Mouse (Mus musculus): ENCODE data around the gene Pawr. TPM values are rescaled to one million over a fixed set of nuclear protein-coding genes. Genes with fewer than 3 reads are reported as not detected.

Pawr gene
- polyA plus RNA-seq, 1 experiment from 2014 or later: 4.6 TPM

DNA sequence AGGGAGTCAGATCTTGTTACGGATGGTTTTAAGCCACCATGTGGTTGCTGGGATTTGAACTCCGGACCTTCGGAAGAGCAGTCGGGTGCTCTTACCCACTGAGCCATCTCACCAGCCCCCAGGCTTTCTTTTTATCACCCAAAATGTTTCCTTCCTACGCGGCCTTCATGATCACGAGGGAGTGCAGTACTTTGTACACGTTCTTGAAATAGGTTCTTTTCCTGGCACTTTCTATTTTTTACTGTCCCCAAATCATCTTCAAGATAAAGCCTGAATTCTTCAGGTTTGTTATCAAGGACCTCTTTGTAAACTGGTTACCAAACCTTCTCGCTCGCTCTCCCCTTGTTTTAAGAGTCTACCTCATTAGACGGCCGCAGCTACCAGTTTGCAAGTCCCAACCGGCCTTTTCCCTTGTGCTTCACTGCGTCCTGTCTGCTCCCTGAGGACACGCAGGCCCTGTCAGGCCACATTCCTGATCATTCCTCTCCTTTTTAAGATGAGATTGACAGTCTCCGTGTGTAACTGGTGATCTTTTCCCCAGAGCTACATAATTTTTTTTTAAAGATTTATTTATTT, 38.2 kb upstream of the Pawr start:
- WGBS: 94% methylated on average over 16 of the region's 16 CpGs
- Histone ChIP-seq H3K9ac (no peak overlapping the region), H3K4me3 (no peak overlapping the region), H3K4me2 (no peak overlapping the region), H3K36me3 (no peaks in the 10 kb centered on the region), H3K4me1 (replicated peaks) (no peaks in the 10 kb centered on the region), H3K9me3 (no peaks in the 10 kb centered on the region), H3K27me3 (no peaks in the 10 kb centered on the region), H3K27ac (no peak overlapping the region)
- no peak for ATAC-seq (ENCODE audit: low FRiP score)

DNA sequence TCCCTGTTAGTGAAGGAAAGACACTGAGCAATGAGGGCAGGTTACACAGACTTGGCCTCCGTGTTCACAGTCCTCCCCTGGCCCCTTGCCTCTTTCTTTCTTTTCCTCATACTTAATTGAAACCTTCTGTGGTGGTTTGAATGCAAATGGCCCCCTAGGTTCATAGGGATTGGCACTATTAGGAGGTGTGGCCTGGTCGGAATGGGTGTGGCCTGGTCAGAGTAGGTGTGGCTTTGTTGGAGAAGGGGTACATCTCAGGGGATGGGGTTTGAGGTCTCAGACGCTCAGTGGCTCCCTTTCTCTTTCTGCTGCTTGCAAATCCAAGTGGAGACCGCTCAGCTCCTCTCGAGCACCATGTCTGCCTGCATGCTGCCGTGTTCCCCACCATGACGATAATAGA, 37.2 kb upstream of the Pawr start:
- H3K9ac ChIP-seq: no peak overlapping the region
- ATAC-seq (ENCODE audit: low FRiP score): no peak
- no peaks in the 10 kb centered on the region for H3K9me3 ChIP-seq
- H3K27ac ChIP-seq: no peak overlapping the region
- no peak overlapping the region for H3K4me2 ChIP-seq
- no peaks in the 10 kb centered on the region for H3K27me3 ChIP-seq
- H3K4me3 ChIP-seq: no peak overlapping the region
- 89% methylated on average over 7 of the region's 7 CpGs for WGBS
- H3K36me3 ChIP-seq: no peaks in the 10 kb centered on the region
- H3K4me1 ChIP-seq (replicated peaks): no peaks in the 10 kb centered on the region

DNA sequence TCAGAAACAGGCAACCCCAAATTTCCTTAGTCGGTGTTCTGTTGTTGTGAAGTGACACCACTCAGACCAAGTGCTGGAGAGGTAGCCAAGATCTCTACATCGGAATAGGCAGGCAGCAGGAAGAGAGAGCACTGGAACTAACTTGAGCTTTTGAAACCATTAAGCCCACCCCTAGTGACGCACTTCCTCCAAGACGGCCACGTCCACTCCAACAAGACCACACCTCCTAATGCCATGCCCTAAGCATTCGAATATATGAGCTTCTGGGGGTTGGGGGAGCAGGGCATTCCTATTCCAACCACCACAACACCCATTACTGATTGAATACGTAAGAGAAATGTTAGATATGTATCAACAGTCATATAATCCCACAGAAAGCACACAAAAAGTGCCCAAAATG, 35.5 kb upstream of the Pawr start:
- H3K4me3 ChIP-seq: no peak overlapping the region
- WGBS: 88% methylated on average over 7 of the region's 7 CpGs
- no peaks in the 10 kb centered on the region for H3K27me3 ChIP-seq
- 0 out of 2 replicates have a peak, but pooled peaks cover 2% of the 10 kb centered on the region for H3K4me1 ChIP-seq (replicated peaks)
- H3K9me3 ChIP-seq: no peaks in the 10 kb centered on the region
- no peak overlapping the region for H3K4me2 ChIP-seq
- no peak overlapping the region for H3K27ac ChIP-seq
- H3K9ac ChIP-seq: no peak overlapping the region
- no peak for ATAC-seq (ENCODE audit: low FRiP score)
- no peaks in the 10 kb centered on the region for H3K36me3 ChIP-seq

DNA sequence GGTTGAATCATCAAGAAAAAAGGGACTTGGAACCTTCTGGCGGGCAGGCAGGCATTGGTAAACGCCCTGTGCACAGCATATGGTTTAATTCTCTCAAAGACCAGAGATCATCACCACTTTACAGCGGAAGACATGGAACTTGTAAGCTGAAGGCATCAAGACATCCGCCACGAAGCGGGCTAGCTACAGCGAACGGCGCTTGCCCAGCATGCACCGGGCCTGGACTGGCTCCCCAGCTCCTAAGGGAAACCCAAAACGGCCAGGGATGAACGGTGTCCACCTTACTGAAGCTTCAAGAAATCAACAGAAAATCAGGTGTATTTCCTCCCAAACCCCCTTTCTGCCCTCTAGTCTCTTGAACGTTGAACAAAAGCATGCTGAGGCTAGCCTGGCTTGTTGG, 33.7 kb upstream of the Pawr start:
- WGBS: 95% methylated on average over 13 of the region's 13 CpGs
- H3K27me3 ChIP-seq: no peaks in the 10 kb centered on the region
- H3K36me3 ChIP-seq: no peaks in the 10 kb centered on the region
- ATAC-seq (ENCODE audit: low FRiP score): no peak
- H3K4me3 ChIP-seq: no peak overlapping the region
- no peak overlapping the region for H3K9ac ChIP-seq
- H3K4me1 ChIP-seq (replicated peaks): 0 out of 2 replicates have a peak, but pooled peaks cover 2% of the 10 kb centered on the region
- no peak overlapping the region for H3K27ac ChIP-seq
- no peak overlapping the region for H3K4me2 ChIP-seq
- no peaks in the 10 kb centered on the region for H3K9me3 ChIP-seq

DNA sequence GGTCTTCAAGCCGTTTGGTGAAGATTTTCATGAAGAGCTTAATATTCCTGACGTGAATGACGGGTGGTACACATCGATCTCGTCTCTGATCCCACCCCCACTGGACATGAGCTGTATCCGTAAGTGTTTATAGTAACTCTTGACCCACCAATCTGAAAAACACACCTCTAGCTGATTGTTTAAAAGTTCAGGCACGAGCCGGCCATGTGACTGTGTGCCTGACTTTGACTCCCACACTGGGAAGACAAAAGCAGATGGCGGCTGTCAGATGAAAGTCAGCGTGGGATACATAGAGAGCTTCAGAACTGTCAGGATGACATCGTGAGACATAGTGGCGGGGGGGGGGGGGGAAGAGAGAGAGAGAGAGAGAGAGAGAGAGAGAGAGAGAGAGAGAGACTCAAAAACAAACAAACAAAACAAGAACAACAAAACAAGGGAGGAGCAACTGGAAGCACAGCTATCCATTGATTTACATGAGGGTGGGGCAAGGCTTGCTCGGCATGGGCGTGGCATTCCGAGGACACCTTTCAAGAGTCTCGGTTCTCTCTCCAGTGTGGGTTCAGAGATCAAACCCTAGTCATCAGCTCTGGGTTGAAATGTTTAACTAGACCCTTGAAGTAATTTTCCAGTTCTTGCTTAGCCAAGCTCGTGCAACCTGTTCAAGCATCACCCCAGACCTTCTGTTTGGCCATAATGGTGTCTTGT, 32.9 kb upstream of the Pawr start:
- no peak overlapping the region for H3K9ac ChIP-seq
- H3K36me3 ChIP-seq: no peaks in the 10 kb centered on the region
- H3K4me3 ChIP-seq: no peak overlapping the region
- H3K27me3 ChIP-seq: no peaks in the 10 kb centered on the region
- H3K4me1 ChIP-seq (replicated peaks): 0 out of 2 replicates have a peak, but pooled peaks cover 2% of the 10 kb centered on the region
- no peaks in the 10 kb centered on the region for H3K9me3 ChIP-seq
- no peak for ATAC-seq (ENCODE audit: low FRiP score)
- H3K27ac ChIP-seq: no peak overlapping the region
- no peak overlapping the region for H3K4me2 ChIP-seq
- 86% methylated on average over 16 of the region's 17 CpGs for WGBS

DNA sequence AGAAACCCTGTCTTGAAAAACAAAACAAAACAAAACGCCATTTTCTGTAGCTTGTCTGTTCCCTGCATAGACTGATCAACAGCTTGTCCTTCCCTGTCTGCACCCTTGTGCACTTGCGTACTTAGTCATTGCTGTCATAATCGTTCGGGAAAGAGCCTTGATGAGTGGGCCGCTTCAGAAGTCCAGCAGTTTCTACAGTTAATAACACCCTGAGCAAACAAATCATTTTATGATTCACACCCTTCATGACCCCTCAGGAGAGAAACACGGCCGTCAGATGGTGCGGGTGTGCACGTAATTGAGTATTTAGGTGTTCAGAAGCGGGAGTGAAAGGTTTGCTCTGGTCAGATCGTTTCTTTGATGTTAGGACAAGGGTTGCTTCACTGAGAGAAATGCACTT, 32.1 kb upstream of the Pawr start:
- Histone ChIP-seq H3K9ac (no peak overlapping the region), H3K4me1 (replicated peaks) (0 out of 2 replicates have a peak, but pooled peaks cover 2% of the 10 kb centered on the region)
- 82% methylated on average over 11 of the region's 11 CpGs for WGBS

DNA sequence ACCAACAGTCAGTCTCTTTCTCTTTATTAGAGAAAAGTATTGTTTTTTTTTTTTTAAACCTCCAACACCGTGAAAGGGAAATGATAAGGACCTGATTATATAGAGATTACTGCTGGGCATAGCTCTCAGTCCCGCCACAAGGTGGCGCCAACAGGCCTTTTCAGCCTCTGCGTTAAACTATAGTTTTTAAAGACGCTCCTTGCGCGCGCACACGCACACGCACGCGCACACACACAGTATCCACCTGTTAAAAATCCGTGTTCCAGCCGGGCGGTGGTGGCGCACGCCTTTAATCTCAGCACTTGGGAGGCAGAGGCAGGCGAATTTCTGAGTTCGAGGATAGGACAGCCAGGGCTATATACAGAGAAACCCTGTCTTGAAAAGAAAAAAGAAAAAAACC, 31.1 kb upstream of the Pawr start:
- Histone ChIP-seq H3K27ac (no peak overlapping the region), H3K4me3 (no peak overlapping the region), H3K9ac (no peak overlapping the region), H3K9me3 (no peaks in the 10 kb centered on the region), H3K36me3 (no peaks in the 10 kb centered on the region), H3K4me2 (peak overlapping the region; percentile 38), H3K27me3 (no peaks in the 10 kb centered on the region), H3K4me1 (replicated peaks) (0 out of 2 replicates have a peak, but pooled peaks cover 2% of the 10 kb centered on the region)
- WGBS: 11% methylated on average over 19 of the region's 19 CpGs
- ATAC-seq (ENCODE audit: low FRiP score): 0 out of 2 replicates have a peak, but pooled peaks have one; percentile 36

More for the DNA sequence above, 32.1 kb upstream of the Pawr start:
- ATAC-seq (ENCODE audit: low FRiP score): no peak
- H3K27me3 ChIP-seq: no peaks in the 10 kb centered on the region
- H3K4me2 ChIP-seq: no peak overlapping the region
- no peaks in the 10 kb centered on the region for H3K9me3 ChIP-seq
- H3K36me3 ChIP-seq: no peaks in the 10 kb centered on the region
- H3K27ac ChIP-seq: no peak overlapping the region
- H3K4me3 ChIP-seq: no peak overlapping the region

DNA sequence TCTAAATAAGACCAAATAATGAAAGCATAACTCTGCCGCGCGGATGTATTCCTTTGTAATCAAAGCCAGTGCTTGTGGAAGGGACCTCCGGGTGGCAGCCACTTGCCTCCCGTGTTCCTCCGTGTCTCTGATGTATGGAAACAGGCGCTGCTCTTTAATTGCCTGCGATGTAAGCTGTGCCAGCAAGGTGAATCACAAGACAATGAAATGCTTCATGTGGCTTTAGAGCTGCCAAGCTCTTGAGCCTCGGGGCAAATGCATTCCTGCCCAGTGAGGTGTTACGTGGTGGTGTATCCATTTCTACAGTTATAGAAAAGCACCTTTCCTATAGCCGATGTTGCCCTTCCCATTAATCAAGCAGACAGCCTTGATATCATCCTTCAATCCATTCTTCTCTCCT, 24.1 kb upstream of the Pawr start:
- H3K27ac ChIP-seq: peak overlapping the region; percentile 41; the same call in 1 of the 2 replicates
- no peak overlapping the region for H3K9ac ChIP-seq
- H3K9me3 ChIP-seq: no peaks in the 10 kb centered on the region
- H3K36me3 ChIP-seq: no peaks in the 10 kb centered on the region
- H3K4me2 ChIP-seq: no peak overlapping the region
- no peak overlapping the region for H3K4me3 ChIP-seq
- no peaks in the 10 kb centered on the region for H3K27me3 ChIP-seq
- ATAC-seq (ENCODE audit: low FRiP score): no peak
- H3K4me1 ChIP-seq (replicated peaks): no peaks in the 10 kb centered on the region
- 68% methylated on average over 11 of the region's 11 CpGs for WGBS

DNA sequence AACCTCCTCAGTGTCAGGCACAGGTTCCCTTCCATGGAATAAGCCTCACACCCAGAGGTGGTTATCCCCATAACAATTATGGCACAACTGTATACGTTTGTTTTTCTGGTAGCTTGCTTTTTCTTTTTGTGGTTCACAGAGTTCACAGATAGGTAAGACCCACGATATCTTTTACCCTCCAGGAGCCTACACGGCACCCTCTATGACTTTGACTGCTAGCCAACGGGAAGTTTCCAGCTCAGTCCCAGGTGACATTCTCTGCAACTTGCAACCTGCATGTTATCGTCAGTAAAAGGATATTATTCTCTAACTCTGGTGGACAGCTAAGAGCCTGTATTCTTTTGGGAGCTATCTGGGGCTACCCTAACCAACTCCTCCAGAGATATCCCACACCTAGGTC, 21.7 kb upstream of the Pawr start:
- H3K9me3 ChIP-seq: no peaks in the 10 kb centered on the region
- no peaks in the 10 kb centered on the region for H3K36me3 ChIP-seq
- no peaks in the 10 kb centered on the region for H3K27me3 ChIP-seq
- WGBS: 92% methylated on average over 5 of the region's 5 CpGs
- ATAC-seq (ENCODE audit: low FRiP score): no peak
- no peak overlapping the region for H3K9ac ChIP-seq
- H3K4me1 ChIP-seq (replicated peaks): no peaks in the 10 kb centered on the region
- H3K4me3 ChIP-seq: no peak overlapping the region
- no peak overlapping the region for H3K27ac ChIP-seq
- H3K4me2 ChIP-seq: no peak overlapping the region

DNA sequence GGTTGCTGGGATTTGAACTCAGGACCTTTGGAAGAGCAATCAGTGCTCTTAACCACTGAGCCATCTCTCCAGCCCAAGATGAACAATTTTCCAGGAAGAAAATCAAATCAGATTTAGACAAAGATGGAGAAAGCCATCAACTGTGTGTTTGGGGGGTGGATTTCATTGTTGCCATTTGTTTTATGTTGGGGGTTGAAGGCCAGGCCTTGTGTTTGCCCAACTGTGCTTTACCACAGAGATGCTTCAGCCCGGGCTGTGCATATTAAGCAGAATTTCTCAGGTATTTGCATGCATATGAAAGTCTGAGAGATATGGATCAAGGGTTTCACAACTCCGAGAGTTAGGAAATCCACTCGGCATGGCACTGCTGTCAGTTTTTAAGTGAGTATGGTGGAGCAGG, 20.5 kb upstream of the Pawr start:
- WGBS: 92% methylated on average over 3 of the region's 3 CpGs

DNA sequence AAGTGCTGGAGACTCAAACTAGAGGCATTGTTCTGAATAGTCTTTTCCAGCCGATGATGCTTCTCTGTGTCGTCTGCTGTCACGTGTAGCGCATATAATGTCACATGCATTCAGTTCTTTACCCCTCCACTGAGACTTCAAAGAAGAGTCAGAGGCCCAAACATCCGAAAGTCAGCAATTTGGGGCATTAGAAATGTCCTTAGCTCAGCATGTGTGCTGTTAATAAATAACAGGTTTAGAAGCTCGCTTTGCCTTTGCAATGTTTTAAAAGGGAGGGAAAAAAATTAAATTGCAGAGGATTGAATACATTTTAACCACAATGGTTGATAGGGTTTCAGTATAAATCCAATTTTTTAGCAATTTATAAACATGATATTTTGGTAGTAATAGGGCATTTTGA, 18.1 kb upstream of the Pawr start:
- Histone ChIP-seq H3K27me3 (no peaks in the 10 kb centered on the region), H3K9ac (no peak overlapping the region)
- 33% methylated on average over 6 of the region's 6 CpGs for WGBS

More for the DNA sequence above, 20.5 kb upstream of the Pawr start:
- no peak overlapping the region for H3K4me2 ChIP-seq
- no peaks in the 10 kb centered on the region for H3K9me3 ChIP-seq
- H3K9ac ChIP-seq: no peak overlapping the region
- H3K36me3 ChIP-seq: no peaks in the 10 kb centered on the region
- no peaks in the 10 kb centered on the region for H3K27me3 ChIP-seq
- H3K4me1 ChIP-seq (replicated peaks): no peaks in the 10 kb centered on the region
- no peak overlapping the region for H3K4me3 ChIP-seq
- H3K27ac ChIP-seq: no peak overlapping the region
- ATAC-seq (ENCODE audit: low FRiP score): no peak

DNA sequence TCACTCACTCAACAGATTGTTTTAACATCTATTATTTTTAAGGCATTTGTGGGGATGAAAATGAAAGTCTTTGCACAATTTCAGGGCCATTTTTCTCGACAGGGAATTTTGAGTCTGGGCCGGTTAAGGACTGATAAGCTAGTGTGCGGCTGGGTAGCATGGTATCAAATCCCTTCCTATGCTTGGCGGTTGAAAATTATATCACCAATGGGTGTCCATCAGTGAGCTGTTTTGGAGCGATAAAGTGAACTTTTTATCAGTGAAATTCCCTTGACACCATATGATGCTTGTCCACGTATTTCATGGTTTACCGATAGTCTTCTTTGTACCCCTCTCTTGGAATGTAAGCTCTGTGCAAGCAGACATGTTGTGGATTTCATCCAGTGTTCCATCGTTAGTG, 17.5 kb upstream of the Pawr start:
- no peak overlapping the region for H3K27ac ChIP-seq
- no peaks in the 10 kb centered on the region for H3K4me1 ChIP-seq (replicated peaks)
- no peak for ATAC-seq (ENCODE audit: low FRiP score)
- H3K4me3 ChIP-seq: no peak overlapping the region
- no peaks in the 10 kb centered on the region for H3K27me3 ChIP-seq
- H3K4me2 ChIP-seq: no peak overlapping the region
- H3K9me3 ChIP-seq: no peaks in the 10 kb centered on the region
- H3K36me3 ChIP-seq: no peaks in the 10 kb centered on the region
- no peak overlapping the region for H3K9ac ChIP-seq
- 92% methylated on average over 8 of the region's 8 CpGs for WGBS

More for the DNA sequence above, 18.1 kb upstream of the Pawr start:
- Histone ChIP-seq H3K27ac (no peak overlapping the region), H3K9me3 (no peaks in the 10 kb centered on the region), H3K4me2 (no peak overlapping the region), H3K36me3 (no peaks in the 10 kb centered on the region), H3K4me1 (replicated peaks) (no peaks in the 10 kb centered on the region), H3K4me3 (no peak overlapping the region)
- ATAC-seq (ENCODE audit: low FRiP score): no peak

DNA sequence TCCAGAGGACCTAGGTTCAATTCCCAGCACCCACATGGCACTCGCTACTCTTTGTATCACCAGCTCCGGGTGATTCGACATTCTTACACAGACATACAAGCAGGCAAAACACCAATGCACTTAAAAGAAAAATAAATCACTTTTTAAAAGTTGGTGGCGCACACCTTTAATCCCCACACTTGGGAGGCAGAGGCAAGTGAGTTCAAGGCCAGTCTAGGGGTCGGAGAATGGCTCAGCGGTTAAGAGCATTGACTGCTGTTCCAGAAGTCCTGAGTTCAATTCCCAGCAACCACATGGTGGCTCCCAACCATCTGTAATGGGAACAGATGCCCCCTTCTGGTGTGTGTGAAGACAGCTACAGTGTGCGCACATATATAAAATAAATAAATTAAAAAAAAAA, 16.7 kb upstream of the Pawr start:
- Histone ChIP-seq H3K27me3 (no peaks in the 10 kb centered on the region), H3K4me3 (no peak overlapping the region), H3K27ac (no peak overlapping the region), H3K4me1 (replicated peaks) (no peaks in the 10 kb centered on the region), H3K36me3 (no peaks in the 10 kb centered on the region), H3K9me3 (no peaks in the 10 kb centered on the region), H3K4me2 (no peak overlapping the region), H3K9ac (no peak overlapping the region)
- WGBS: 95% methylated on average over 7 of the region's 7 CpGs
- ATAC-seq (ENCODE audit: low FRiP score): no peak
